ENCODE assay signal across 20 mouse cellular contexts in the genomic region with DNA sequence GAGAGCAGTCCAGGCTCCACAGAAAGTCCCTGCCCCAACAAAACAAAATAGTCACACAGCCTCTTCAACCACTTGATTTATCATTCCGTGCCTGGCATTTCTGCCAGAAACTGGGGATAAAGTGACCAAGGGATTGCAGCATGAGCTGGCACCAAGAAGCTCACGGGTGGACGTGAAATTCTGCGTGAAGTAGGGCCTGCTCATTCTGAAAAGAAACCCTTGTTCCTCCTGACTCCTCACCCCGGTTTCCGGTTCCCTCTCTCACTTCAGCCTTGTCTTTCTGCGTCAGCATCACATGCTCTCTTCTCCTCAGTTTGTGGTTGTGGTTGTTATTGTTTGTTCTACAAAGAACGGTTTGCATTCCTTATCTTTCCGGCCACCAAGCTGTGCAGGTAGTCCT. TPM values are rescaled to one million over a fixed set of nuclear protein-coding genes. Genes with fewer than 3 reads are reported as not detected.
DNase-seq lines count a peak whose midpoint lies in the region; ATAC-seq and TF ChIP-seq lines count a peak whose summit lies in the region.
"Had no signal": no experiment of that assay in that cellular context is flagged by ENCODE, and none has a peak within 500 bp of the region (broad histone marks: within the 10 kb centered on the region; RNA-seq: fewer than 3 reads in every experiment).

No protein-coding gene starts in this region.

- DNase-seq in heart, embryonic 10.5 days (ENCODE audit: low spot score) = no peak
- peak in 1 of 2 experiments; percentile 8 for DNase-seq in spleen, adult 2 months (ENCODE audit: low read depth in 1 of 2, low spot score in 2 of 2)
- no peak for DNase-seq in spleen, adult 18-20 months
- DNase-seq in naive thymus-derived CD4-positive, alpha-beta T cell, adult 2 months (ENCODE audit: low read depth) = peak; percentile 52
- no peak for DNase-seq in stomach, postnatal 0 days (ENCODE audit: low spot score)
- DNase-seq: cerebellum, adult 11-12 months; cerebellum, postnatal 36 days; heart, adult 11 months; kidney, adult 8-10 months; kidney, postnatal 36 days had no signal

- no peak for TF ChIP-seq EP300 in stomach, postnatal 0 days (optimal IDR thresholded peaks at IDR 0.05)

- TF ChIP-seq CTCF in spleen, adult 2 months (IDR thresholded peaks at IDR 0.05; ENCODE audit: extremely low read depth, insufficient read depth, insufficient read length, insufficient replicate concordance) = no peak
- no peak for TF ChIP-seq CTCF in stomach, postnatal 0 days (IDR thresholded peaks at IDR 0.05; ENCODE audit: low read depth)

- no peak for TF ChIP-seq POLR2A in spleen, adult 2 months (IDR thresholded peaks at IDR 0.05; ENCODE audit: low read depth, low read length)

- H3K9ac ChIP-seq in heart, embryonic 15.5 days = no peak overlapping the region
- H3K9ac ChIP-seq in stomach, postnatal 0 days (ENCODE audit: low read length) = no peak overlapping the region
- H3K9ac ChIP-seq: liver, embryonic 14.5 days; midbrain, embryonic 15.5 days; neural tube, embryonic 12.5 days had no signal

- H3K27me3 ChIP-seq in heart, embryonic 15.5 days = no peaks in the 10 kb centered on the region
- H3K27me3 ChIP-seq in heart, embryonic 10.5 days (ENCODE audit: insufficient read depth, poor library complexity, severe bottlenecking) = no peaks in the 10 kb centered on the region
- H3K27me3 ChIP-seq in spleen, adult 2 months (ENCODE audit: control insufficient read depth, insufficient read depth, low read length) = no peaks in the 10 kb centered on the region
- no peaks in the 10 kb centered on the region for H3K27me3 ChIP-seq in stomach, postnatal 0 days (ENCODE audit: control insufficient read depth, insufficient read depth, low read length)
- H3K27me3 ChIP-seq: midbrain, embryonic 15.5 days; neural tube, embryonic 12.5 days; Patski had no signal

- WGBS in heart, embryonic 15.5 days = 64% methylated on average over 9 of the region's 9 CpGs
- WGBS in heart, embryonic 10.5 days = 75% methylated on average over 9 of the region's 9 CpGs
- 76% methylated on average over 9 of the region's 9 CpGs for WGBS in spleen, adult 2 months
- WGBS in stomach, postnatal 0 days = 75% methylated on average over 9 of the region's 9 CpGs

- 0 out of 2 replicates have a peak overlapping the region, but pooled peaks have one; percentile 7 for H3K27ac ChIP-seq in heart, embryonic 15.5 days
- H3K27ac ChIP-seq in heart, embryonic 10.5 days = no peak overlapping the region
- H3K27ac ChIP-seq in spleen, adult 2 months (ENCODE audit: insufficient read depth, low read length) = peak overlapping the region; percentile 72
- peak overlapping the region; percentile 79 for H3K27ac ChIP-seq in brown adipose tissue, adult 24 weeks (replicated peaks; ENCODE audit: low read depth, low read length)
- H3K27ac ChIP-seq in stomach, postnatal 0 days (replicated peaks) = no peak overlapping the region
- H3K27ac ChIP-seq: embryonic facial prominence, embryonic 10.5 days; liver, embryonic 14.5 days; midbrain, embryonic 15.5 days; neural tube, embryonic 12.5 days had no signal

- no peaks in the 10 kb centered on the region for H3K9me3 ChIP-seq in heart, embryonic 15.5 days (replicated peaks)
- H3K9me3 ChIP-seq in heart, embryonic 10.5 days = no peaks in the 10 kb centered on the region
- no peaks in the 10 kb centered on the region for H3K9me3 ChIP-seq in stomach, postnatal 0 days (ENCODE audit: control insufficient read depth, low read length)
- H3K9me3 ChIP-seq: embryonic facial prominence, embryonic 10.5 days; midbrain, embryonic 15.5 days; neural tube, embryonic 12.5 days had no signal

- no peak overlapping the region for H3K4me2 ChIP-seq in heart, embryonic 15.5 days
- H3K4me2 ChIP-seq in stomach, postnatal 0 days (replicated peaks; ENCODE audit: low read depth) = no peak overlapping the region
- H3K4me2 ChIP-seq: midbrain, embryonic 15.5 days; neural tube, embryonic 12.5 days had no signal

- no peaks in the 10 kb centered on the region for H3K36me3 ChIP-seq in heart, embryonic 15.5 days
- no peaks in the 10 kb centered on the region for H3K36me3 ChIP-seq in heart, embryonic 10.5 days
- no peaks in the 10 kb centered on the region for H3K36me3 ChIP-seq in spleen, adult 2 months (ENCODE audit: control insufficient read depth, insufficient read depth, low read length)
- H3K36me3 ChIP-seq in stomach, postnatal 0 days (ENCODE audit: control insufficient read depth, insufficient read depth, low read length) = no peaks in the 10 kb centered on the region
- H3K36me3 ChIP-seq: embryonic facial prominence, embryonic 10.5 days; midbrain, embryonic 15.5 days; neural tube, embryonic 12.5 days had no signal

- peaks cover 15% of the 10 kb centered on the region for H3K4me1 ChIP-seq in heart, embryonic 15.5 days (replicated peaks)
- peaks cover 18% of the 10 kb centered on the region for H3K4me1 ChIP-seq in heart, embryonic 10.5 days
- peaks cover 7% of the 10 kb centered on the region; the same call in 1 of the 2 replicates for H3K4me1 ChIP-seq in spleen, adult 2 months (ENCODE audit: control insufficient read depth, insufficient read depth, insufficient read length)
- H3K4me1 ChIP-seq in brown adipose tissue, adult 24 weeks (ENCODE audit: control insufficient read depth, insufficient read depth, insufficient read length, low read length) = no peaks in the 10 kb centered on the region
- no peaks in the 10 kb centered on the region for H3K4me1 ChIP-seq in stomach, postnatal 0 days (replicated peaks; ENCODE audit: control insufficient read depth, insufficient read depth)

- no peak overlapping the region for H3K4me3 ChIP-seq in heart, embryonic 15.5 days
- no peak overlapping the region for H3K4me3 ChIP-seq in heart, embryonic 10.5 days
- no peak overlapping the region for H3K4me3 ChIP-seq in spleen, adult 2 months (ENCODE audit: extremely low read depth, insufficient read depth, insufficient read length)
- no peak overlapping the region for H3K4me3 ChIP-seq in brown adipose tissue, adult 24 weeks (ENCODE audit: insufficient read depth, low read depth, low read length)
- no peak overlapping the region for H3K4me3 ChIP-seq in stomach, postnatal 0 days (ENCODE audit: low read depth, low read length)
- H3K4me3 ChIP-seq: embryonic facial prominence, embryonic 10.5 days; erythroblast, embryonic 14.5 days; midbrain, embryonic 15.5 days; neural tube, embryonic 12.5 days had no signal

- no peak for ATAC-seq in heart, embryonic 15.5 days (replicated peaks; ENCODE audit: insufficient number of reproducible peaks, insufficient read depth, low FRiP score, low read depth)
- ATAC-seq in stomach, postnatal 0 days (ENCODE audit: low FRiP score, low TSS enrichment) = no peak
- no peak for ATAC-seq in megakaryocyte-erythroid progenitor cell, adult 5-6 weeks (replicated peaks; ENCODE audit: low FRiP score, low TSS enrichment, poor library complexity, severe bottlenecking)
- ATAC-seq: forebrain, embryonic 14.5 days; midbrain, embryonic 15.5 days; Patski had no signal

RNA-seq across cellular contexts. Expression of a gene that starts 5.7 kb away (rescaled TPM):
- 8.8 and 28.5 TPM in 2 replicates for polyA plus RNA-seq in heart, embryonic 15.5 days (2015; fragmentation: Nextera tagmentation; extraction: Ambion mirVana)
- 1.4 and 2.2 TPM in 2 replicates for polyA plus RNA-seq in heart, embryonic 10.5 days (2016; fragmentation: Nextera tagmentation; extraction: Ambion mirVana)
- polyA plus RNA-seq in spleen, adult 2 months (2012; rRNA removed) = 97.5 and 134 TPM in 2 replicates
- 11.3 and 22.2 TPM in 2 replicates for polyA plus RNA-seq in brown adipose tissue, adult 24 weeks (2012; ENCODE audit: insufficient read depth, insufficient read length, missing spikeins)
- polyA plus RNA-seq in stomach, postnatal 0 days (2015; fragmentation: Nextera tagmentation; extraction: Ambion mirVana) = 359 and 387 TPM in 2 replicates
- total RNA-seq in megakaryocyte-erythroid progenitor cell, adult 5-6 weeks (2014; fragmentation: Nextera tagmentation) = 0.92 and 5.8 TPM in 2 replicates
- total RNA-seq in megakaryocyte-erythroid progenitor cell, adult 5-6 weeks (2017) = not detected in 2 replicates

RNA-seq across cellular contexts. Expression of a gene that starts 56.3 kb away (rescaled TPM):
- 29.0 and 34.2 TPM in 2 replicates for polyA plus RNA-seq in heart, embryonic 15.5 days (2015; fragmentation: Nextera tagmentation; extraction: Ambion mirVana)
- polyA plus RNA-seq in heart, embryonic 10.5 days (2016; fragmentation: Nextera tagmentation; extraction: Ambion mirVana) = 55.9 and 65.2 TPM in 2 replicates
- 2.4 and 3.2 TPM in 2 replicates for polyA plus RNA-seq in spleen, adult 2 months (2012; rRNA removed)
- polyA plus RNA-seq in brown adipose tissue, adult 24 weeks (2012; ENCODE audit: insufficient read depth, insufficient read length, missing spikeins) = not detected in 2 replicates
- polyA plus RNA-seq in stomach, postnatal 0 days (2015; fragmentation: Nextera tagmentation; extraction: Ambion mirVana) = 5.9 and 7.4 TPM in 2 replicates
- 44.5 and 50.6 TPM in 2 replicates for total RNA-seq in megakaryocyte-erythroid progenitor cell, adult 5-6 weeks (2014; fragmentation: Nextera tagmentation)
- 60.7 and 70.5 TPM in 2 replicates for total RNA-seq in megakaryocyte-erythroid progenitor cell, adult 5-6 weeks (2017)

Comparison
In these comparisons a context has a peak if more than half of its experiments do, and no peak if none do; other contexts are left out.
1. H3K27ac ChIP-seq: peak in heart, embryonic 15.5 days (single experiment), spleen, adult 2 months (single experiment) and brown adipose tissue, adult 24 weeks (single experiment); none in heart, embryonic 10.5 days (single experiment) and stomach, postnatal 0 days (single experiment).